In the genomic region with DNA sequence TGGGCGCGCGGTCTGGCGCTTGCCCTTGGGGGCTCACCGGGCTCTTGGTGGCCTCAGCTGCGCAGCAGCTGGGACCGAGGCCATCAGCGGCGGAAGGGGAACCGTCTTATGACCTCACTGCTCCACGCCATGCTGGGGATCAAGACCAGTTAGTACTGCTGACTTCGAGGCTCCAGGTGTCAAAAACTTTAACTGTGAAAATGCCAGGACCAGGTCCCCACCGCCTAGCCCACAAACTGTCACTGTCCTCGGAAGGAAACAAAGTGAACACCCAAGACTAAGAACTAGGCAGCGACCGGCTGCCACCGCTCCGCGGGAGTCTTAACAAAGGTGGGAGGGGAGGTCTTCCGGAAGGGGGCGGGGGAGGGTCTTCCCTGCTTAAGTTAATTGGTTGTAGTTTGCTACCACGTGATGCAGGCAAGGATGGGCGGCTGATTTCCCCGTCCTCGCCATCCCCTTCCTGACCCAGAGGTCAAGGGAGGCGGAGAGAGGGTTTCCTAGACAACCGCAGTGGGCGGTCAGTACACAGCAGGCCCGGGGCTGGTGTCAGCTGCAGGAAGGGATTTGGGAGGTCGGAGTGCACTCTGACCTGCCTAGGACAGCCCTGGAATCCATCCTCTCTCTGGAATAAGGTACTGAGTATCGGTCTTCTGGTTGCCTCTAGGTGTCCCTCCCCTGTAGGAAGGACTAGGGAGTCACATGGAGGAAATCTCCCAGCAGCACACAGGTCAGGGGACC, we compare ENCODE assay signal across 8 mouse cellular contexts. TPM values are rescaled to one million over a fixed set of nuclear protein-coding genes. Genes with fewer than 3 reads are reported as not detected.
DNase-seq lines count a peak whose midpoint lies in the region; ATAC-seq and TF ChIP-seq lines count a peak whose summit lies in the region.

Gene Lrrc9, plus strand, starts transcription at position 28 of the 738 bp plus-strand sequence.

- H3K9me3 ChIP-seq in embryonic facial prominence, embryonic 10.5 days = no peaks in the 10 kb centered on the region
- H3K9me3 ChIP-seq in limb, embryonic 12.5 days = no peaks in the 10 kb centered on the region
- no peaks in the 10 kb centered on the region for H3K9me3 ChIP-seq in midbrain, embryonic 10.5 days (replicated peaks)

- peak within 1 kb of the TSS; percentile 88 for H3K27ac ChIP-seq in embryonic facial prominence, embryonic 10.5 days (replicated peaks)
- H3K27ac ChIP-seq in limb, embryonic 12.5 days = peak within 1 kb of the TSS; percentile 19; the same call in 1 of the 2 replicates
- peak within 1 kb of the TSS; percentile 93 for H3K27ac ChIP-seq in midbrain, embryonic 10.5 days (replicated peaks)
- H3K27ac ChIP-seq in small intestine, adult 2 months (ENCODE audit: insufficient read depth, low read depth, low read length) = no peak within 1 kb of the TSS

- TF ChIP-seq CTCF in small intestine, adult 2 months (IDR thresholded peaks at IDR 0.05; ENCODE audit: extremely low read depth, insufficient read length, insufficient replicate concordance, low read depth, low read length) = no peak

- peak; percentile 69 for DNase-seq in adrenal gland, postnatal 14 days
- DNase-seq in embryonic facial prominence, embryonic 10.5 days (ENCODE audit: low spot score) = peak; percentile 94
- DNase-seq in heart, adult 8-10 months (ENCODE audit: low spot score) = peak; percentile 59
- DNase-seq in kidney, adult 11 months = peak; percentile 44
- peak; percentile 97 for DNase-seq in midbrain, embryonic 10.5 days (ENCODE audit: low spot score)
- DNase-seq in urinary bladder, postnatal 25 days (ENCODE audit: low spot score) = no peak

- peaks cover 19% of the 10 kb centered on the region for H3K4me1 ChIP-seq in embryonic facial prominence, embryonic 10.5 days
- no peaks in the 10 kb centered on the region for H3K4me1 ChIP-seq in limb, embryonic 12.5 days (replicated peaks)
- H3K4me1 ChIP-seq in midbrain, embryonic 10.5 days = peaks cover 42% of the 10 kb centered on the region
- H3K4me1 ChIP-seq in small intestine, adult 2 months (ENCODE audit: control insufficient read depth, insufficient read depth, insufficient read length, low read length) = peaks cover 3% of the 10 kb centered on the region; the same call in 1 of the 2 replicates

- TF ChIP-seq POLR2A in small intestine, adult 2 months (IDR thresholded peaks at IDR 0.05; ENCODE audit: low read depth, low read length) = no peak

- H3K9ac ChIP-seq in limb, embryonic 12.5 days (replicated peaks) = peak within 1 kb of the TSS; percentile 59

- H3K4me3 ChIP-seq in embryonic facial prominence, embryonic 10.5 days = peak within 1 kb of the TSS; percentile 63
- H3K4me3 ChIP-seq in limb, embryonic 12.5 days (replicated peaks) = peak within 1 kb of the TSS; percentile 43
- H3K4me3 ChIP-seq in midbrain, embryonic 10.5 days = peak within 1 kb of the TSS; percentile 65
- H3K4me3 ChIP-seq in small intestine, adult 2 months (ENCODE audit: low read depth, low read length) = peak within 1 kb of the TSS; percentile 41

- no peaks in the 10 kb centered on the region for H3K27me3 ChIP-seq in embryonic facial prominence, embryonic 10.5 days (replicated peaks; ENCODE audit: low read depth, poor library complexity, severe bottlenecking)
- no peaks in the 10 kb centered on the region for H3K27me3 ChIP-seq in limb, embryonic 12.5 days
- H3K27me3 ChIP-seq in midbrain, embryonic 10.5 days (ENCODE audit: low read depth, poor library complexity, severe bottlenecking) = peaks cover 3% of the 10 kb centered on the region; the same call in 1 of the 2 replicates
- 0 out of 2 replicates have a peak, but pooled peaks cover 9% of the 10 kb centered on the region for H3K27me3 ChIP-seq in small intestine, adult 2 months (ENCODE audit: control insufficient read depth, insufficient read depth, low read length)

- peak within 1 kb of the TSS; percentile 79 for H3K4me2 ChIP-seq in limb, embryonic 12.5 days

- H3K36me3 ChIP-seq in embryonic facial prominence, embryonic 10.5 days (replicated peaks) = no peaks in the 10 kb centered on the region
- H3K36me3 ChIP-seq in limb, embryonic 12.5 days = no peaks in the 10 kb centered on the region
- no peaks in the 10 kb centered on the region for H3K36me3 ChIP-seq in midbrain, embryonic 10.5 days
- no peaks in the 10 kb centered on the region for H3K36me3 ChIP-seq in small intestine, adult 2 months (ENCODE audit: control insufficient read depth, insufficient read depth, low read length)

- ATAC-seq in limb, embryonic 12.5 days (ENCODE audit: insufficient number of reproducible peaks, insufficient read depth, low FRiP score, low TSS enrichment, low read depth) = peak; percentile 89

- under 1% methylated on average over 31 of the region's 31 CpGs for WGBS in embryonic facial prominence, embryonic 10.5 days
- WGBS in limb, embryonic 12.5 days = 1% methylated on average over 31 of the region's 31 CpGs
- under 1% methylated on average over 31 of the region's 31 CpGs for WGBS in midbrain, embryonic 10.5 days
- 5% methylated on average over 31 of the region's 31 CpGs for WGBS in small intestine, adult 2 months

RNA-seq across cellular contexts. Expression of gene Lrrc9, which starts in this region (rescaled TPM):
- 2.9 and 4.4 TPM in 2 replicates for total RNA-seq in adrenal gland, postnatal 14 days (2021)
- 0.87 and 1.3 TPM in 2 replicates for polyA plus RNA-seq in embryonic facial prominence, embryonic 10.5 days (2016; fragmentation: Nextera tagmentation; extraction: Ambion mirVana)
- under 1 TPM; 0.14 to 0.44 (median 0.23) TPM for total RNA-seq in heart, adult 8-10 months (2022)
- 0.93 and 1.2 TPM in 2 replicates for polyA plus RNA-seq in limb, embryonic 12.5 days (2016; fragmentation: Nextera tagmentation; extraction: Ambion mirVana)
- polyA plus RNA-seq in midbrain, embryonic 10.5 days (2016; fragmentation: Nextera tagmentation; extraction: Ambion mirVana) = 0.86 and 1.3 TPM in 2 replicates
- polyA plus RNA-seq in small intestine, adult 2 months (2012; rRNA removed) = 0.09 TPM in 1 of 2 replicates, not detected in the other

Comparison
In these comparisons a context has a peak if more than half of its experiments do, and no peak if none do; other contexts are left out.
1. Peak in DNase-seq in heart, adult 8-10 months; RNA of the gene not detected or under 1 TPM.